Mouse (Mus musculus): Measurements from ENCODE around the gene Exd1. TPM values are rescaled to one million over a fixed set of nuclear protein-coding genes. Genes with fewer than 3 reads are reported as not detected.

Gene Exd1
- polyA plus RNA-seq, 1 experiment from 2014 or later: 0.44 TPM

GRCm38 (mm10) chr2:119477571-119478396 is 69.6 kb downstream of the Exd1 start, which contains the start of gene Ino80:
Gene Ino80, minus strand, starts transcription at chr2:119477687.
- Histone ChIP-seq H3K4me1 (peaks cover 16% of the 10 kb centered on the region), H3K9me3 (replicated peaks) (no peaks in the 10 kb centered on the region), H3K27me3 (ENCODE audit: low read depth, poor library complexity, severe bottlenecking) (no peaks in the 10 kb centered on the region), H3K27ac (peak within 1 kb of the TSS; percentile 100), H3K4me3 (peak within 1 kb of the TSS; percentile 81), H3K36me3 (peaks cover 15% of the 10 kb centered on the region)
- peak; percentile 97 for DNase-seq (ENCODE audit: low spot score)
- WGBS: under 1% methylated on average over 72 of the region's 72 CpGs

- Histone ChIP-seq H3K36me3 (peaks cover 22% of the 10 kb centered on the region), H3K9me3 (replicated peaks) (no peaks in the 10 kb centered on the region), H3K4me3 (peak overlapping the region; percentile 81), H3K4me1 (peaks cover 16% of the 10 kb centered on the region), H3K27ac (peak overlapping the region; percentile 100), H3K27me3 (ENCODE audit: low read depth, poor library complexity, severe bottlenecking) (no peaks in the 10 kb centered on the region)
- WGBS: under 1% methylated on average over 39 of the region's 44 CpGs
- peak; percentile 80 for DNase-seq (ENCODE audit: low spot score)
Measured at GRCm38 (mm10) chr2:119476621-119477391, 70.6 kb downstream of the Exd1 start.

- Histone ChIP-seq H3K27ac (no peak overlapping the region), H3K9me3 (replicated peaks) (no peaks in the 10 kb centered on the region)
Measured at GRCm38 (mm10) chr2:119476166-119476565, 71.3 kb downstream of the Exd1 start.

More at GRCm38 (mm10) chr2:119476166-119476565, 71.3 kb downstream of the Exd1 start:
- peaks cover 22% of the 10 kb centered on the region for H3K36me3 ChIP-seq
- peak overlapping the region; percentile 81 for H3K4me3 ChIP-seq
- H3K27me3 ChIP-seq (ENCODE audit: low read depth, poor library complexity, severe bottlenecking): no peaks in the 10 kb centered on the region
- WGBS: 28% methylated on average over 7 of the region's 7 CpGs
- DNase-seq (ENCODE audit: low spot score): no peak
- H3K4me1 ChIP-seq: peaks cover 16% of the 10 kb centered on the region

Other genes with a start within 250 kb of the Exd1 start
- gene Dll4, start 221.8 kb downstream of the Exd1 start, polyA plus RNA-seq (2016; fragmentation: Nextera tagmentation; extraction: Ambion mirVana): 5.3 and 6.0 TPM in 2 replicates
- 0.62 and 0.86 TPM in 2 replicates for gene Chac1, start 196.4 kb downstream of the Exd1 start, polyA plus RNA-seq (2016; fragmentation: Nextera tagmentation; extraction: Ambion mirVana)
- gene Ino80, start 69.9 kb downstream of the Exd1 start, polyA plus RNA-seq (2016; fragmentation: Nextera tagmentation; extraction: Ambion mirVana): 3.1 and 3.8 TPM in 2 replicates
- 46.9 and 57.3 TPM in 2 replicates for gene Chp1, start 70 bp upstream of the Exd1 start, polyA plus RNA-seq (2016; fragmentation: Nextera tagmentation; extraction: Ambion mirVana)
- 57.9 and 67.9 TPM in 2 replicates for gene Nusap1, start 70.7 kb upstream of the Exd1 start, polyA plus RNA-seq (2016; fragmentation: Nextera tagmentation; extraction: Ambion mirVana)
- 35.4 and 38.7 TPM in 2 replicates for gene Oip5, start 70.8 kb upstream of the Exd1 start, polyA plus RNA-seq (2016; fragmentation: Nextera tagmentation; extraction: Ambion mirVana)
- gene Ndufaf1, start 115.2 kb upstream of the Exd1 start, polyA plus RNA-seq (2016; fragmentation: Nextera tagmentation; extraction: Ambion mirVana): 53.1 and 56.5 TPM in 2 replicates
- gene Rtf1, start 127.4 kb upstream of the Exd1 start, polyA plus RNA-seq (2016; fragmentation: Nextera tagmentation; extraction: Ambion mirVana): 55.9 and 65.4 TPM in 2 replicates
- gene Itpka, start 194.7 kb upstream of the Exd1 start, polyA plus RNA-seq (2016; fragmentation: Nextera tagmentation; extraction: Ambion mirVana): 0.55 and 0.65 TPM in 2 replicates
- not detected in 2 replicates for gene Ltk, start 212.8 kb upstream of the Exd1 start, polyA plus RNA-seq (2016; fragmentation: Nextera tagmentation; extraction: Ambion mirVana)
- 42.0 and 46.3 TPM in 2 replicates for gene Rpap1, start 239.9 kb upstream of the Exd1 start, polyA plus RNA-seq (2016; fragmentation: Nextera tagmentation; extraction: Ambion mirVana)